25 mouse cellular contexts compared by ENCODE assay signal in the genomic region with DNA sequence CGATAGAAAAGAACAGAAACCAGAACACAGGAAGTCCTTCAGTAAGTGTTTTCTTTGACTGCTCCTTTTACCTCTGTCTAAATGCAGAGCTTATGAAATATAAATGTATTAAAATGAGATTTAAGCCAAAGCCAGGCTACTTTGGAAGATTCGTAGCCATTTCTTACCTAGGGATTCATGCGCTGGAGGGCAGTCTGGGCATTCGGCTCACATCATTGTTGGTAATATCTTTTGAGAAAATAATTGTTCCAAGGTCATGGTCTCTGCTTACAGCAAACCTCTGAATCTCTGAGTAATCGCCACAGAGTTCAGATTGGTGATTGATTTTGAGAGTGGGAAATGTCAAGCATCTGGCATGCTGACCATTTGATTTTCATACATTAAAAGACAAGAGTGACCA.
DNase-seq lines count a peak whose midpoint lies in the region; TF ChIP-seq lines count a peak whose summit lies in the region.
"Had no signal": no experiment of that assay in that cellular context is flagged by ENCODE, and none has a peak within 500 bp of the region (broad histone marks: within the 10 kb centered on the region; RNA-seq: fewer than 3 reads in every experiment).

No protein-coding gene starts in this region.

- TF ChIP-seq POLR2A in bone marrow macrophage, adult 2 months (IDR thresholded peaks at IDR 0.05; ENCODE audit: borderline replicate concordance, low read depth, low read length): no peak

- 0 out of 2 replicates have a peak overlapping the region, but pooled peaks have one; percentile 17 for H3K27ac ChIP-seq in bone marrow macrophage, adult 2 months (ENCODE audit: insufficient read depth, low read depth, low read length)
- H3K27ac ChIP-seq: embryonic facial prominence, embryonic 10.5 days; embryonic facial prominence, embryonic 15.5 days; forebrain, embryonic 13.5 days; heart, embryonic 15.5 days; layer of hippocampus, adult 2 months; limb, embryonic 10.5 days; limb, embryonic 15.5 days; liver, embryonic 13.5 days; neural tube, embryonic 13.5 days; stomach, embryonic 15.5 days had no signal

- intact Hi-C loops in left cerebral cortex, postnatal 14 days (cut with DNase I): no loop called here

- H3K4me1 ChIP-seq in bone marrow macrophage, adult 2 months (ENCODE audit: control insufficient read depth, insufficient read depth, low read length): peaks cover 10% of the 10 kb centered on the region
- H3K4me1 ChIP-seq: forebrain, embryonic 13.5 days; heart, embryonic 15.5 days; liver, embryonic 13.5 days; neural tube, embryonic 13.5 days; stomach, embryonic 15.5 days had no signal

- TF ChIP-seq CTCF in bone marrow macrophage, adult 2 months (IDR thresholded peaks at IDR 0.05; ENCODE audit: low read depth, low read length): no peak

- no peak overlapping the region for H3K4me3 ChIP-seq in bone marrow macrophage, adult 2 months (ENCODE audit: insufficient read depth, low read length)
- H3K4me3 ChIP-seq: embryonic facial prominence, embryonic 10.5 days; embryonic facial prominence, embryonic 15.5 days; forebrain, embryonic 13.5 days; heart, embryonic 15.5 days; layer of hippocampus, adult 2 months; limb, embryonic 10.5 days; limb, embryonic 15.5 days; liver, embryonic 13.5 days; neural tube, embryonic 13.5 days; stomach, embryonic 15.5 days had no signal

- peak; percentile 15 for DNase-seq in ovary, adult 18-20 months (ENCODE audit: low spot score)
- no peak for DNase-seq in ovary, postnatal 36 days (ENCODE audit: low spot score)
- DNase-seq in adrenal gland, adult 8-10 months: peak; percentile 27
- DNase-seq in lung, postnatal 4 days: no peak
- DNase-seq in left cerebral cortex, postnatal 14 days (ENCODE audit: low spot score in 2 of 2): no peak
- DNase-seq: cerebellum, adult 18-20 months; cerebellum, postnatal 10 days; gastrocnemius, postnatal 36 days; kidney, adult 2 months; kidney, postnatal 36 days; layer of hippocampus, postnatal 36 days; liver, embryonic 13.5 days; lung, adult 18-20 months; retina, postnatal 1 day; right cerebral cortex, postnatal 14 days had no signal

Comparison
In these comparisons a context has a peak if more than half of its experiments do, and no peak if none do; other contexts are left out.
1. DNase-seq: peak in ovary, adult 18-20 months (single experiment) and adrenal gland, adult 8-10 months (single experiment); none in ovary, postnatal 36 days (single experiment), lung, postnatal 4 days (0 of 2) and left cerebral cortex, postnatal 14 days (0 of 2).